Mouse (Mus musculus) MEL (cell line): Measurements from ENCODE around the gene Itsn1. TPM values are rescaled to one million over a fixed set of nuclear protein-coding genes. Genes with fewer than 3 reads are reported as not detected.

Experiments used
- DNase-seq: peaks from one replicate; pipeline ENCODE4 v3.0.0; 2011; ENCODE audit warnings: low read depth, low spot score
- H3K27ac ChIP-seq: 2 replicates; pipeline ENCODE4 v1.5.1; 2012; ENCODE audit warnings: low read depth, mild to moderate bottlenecking, control low read depth, low read length, moderate library complexity; ENCODE audit not compliant: control insufficient read depth
- H3K27me3 ChIP-seq, 2 experiments: fragments of 150-350 bp in 1 of 2; sonication (generic) in 1 of 2; 2 replicates each; pipeline ENCODE4 v1.6.1; 2012; ENCODE audit warnings: low read length in 2 of 2, mild to moderate bottlenecking in 2 of 2, improper control_type of control experiment in 1 of 2, moderate library complexity in 1 of 2; ENCODE audit not compliant: insufficient read depth in 2 of 2, control insufficient read depth in 1 of 2
- H3K36me3 ChIP-seq, 2 experiments: 2 replicates each; pipeline ENCODE4 v1.6.1; 2012 to 2014; ENCODE audit warnings: low read length in 2 of 2, improper control_type of control experiment in 1 of 2, inconsistent platforms in 1 of 2, mild to moderate bottlenecking in 1 of 2; ENCODE audit not compliant: insufficient read depth in 2 of 2, control insufficient read depth in 1 of 2
- H3K4me1 ChIP-seq, 2 experiments: fragments of 150-350 bp in 1 of 2; sonication (generic) in 1 of 2; 2 replicates each; pipeline ENCODE4 v1.6.1; 2012; ENCODE audit warnings: low read length in 2 of 2, improper control_type of control experiment in 1 of 2, mild to moderate bottlenecking in 1 of 2; ENCODE audit not compliant: insufficient read depth in 2 of 2, control insufficient read depth in 1 of 2
- H3K4me3 ChIP-seq, 2 experiments: fragments of 150-350 bp in 1 of 2; sonication (generic) in 1 of 2; 2 replicates each; pipeline ENCODE4 v1.5.1; 2012; ENCODE audit warnings: low read depth in 2 of 2, low read length in 2 of 2, mild to moderate bottlenecking in 2 of 2, moderate library complexity in 2 of 2, control low read depth in 1 of 2, improper control_type of control experiment in 1 of 2; ENCODE audit not compliant: control insufficient read depth in 1 of 2, insufficient read depth in 1 of 2
- H3K79me2 ChIP-seq: 2 replicates; pipeline ENCODE4 v1.6.1; 2012; ENCODE audit warnings: mild to moderate bottlenecking, low read length, moderate library complexity; ENCODE audit not compliant: control insufficient read depth, poor library complexity, insufficient read depth
- H3K9ac ChIP-seq: 2 replicates; pipeline ENCODE4 v1.6.1; 2012; ENCODE audit warnings: low read depth, mild to moderate bottlenecking, control low read depth, low read length, moderate library complexity; ENCODE audit not compliant: control insufficient read depth, poor library complexity, severe bottlenecking
- H3K9me3 ChIP-seq: fragments of 150-350 bp; sonication (generic); replicated peaks from 2 replicates; pipeline ENCODE4 v1.6.1; 2012; ENCODE audit warnings: mild to moderate bottlenecking, low read length, improper control_type of control experiment, moderate library complexity; ENCODE audit not compliant: insufficient read depth
- BHLHE40 ChIP-seq: IDR thresholded peaks from 2 replicates; pipeline ENCODE4 v1.6.1; 2012; ENCODE audit warnings: low read depth, mild to moderate bottlenecking, inconsistent platforms, low read length, improper control_type of control experiment, borderline replicate concordance
- CHD1 ChIP-seq: IDR thresholded peaks from 2 replicates; pipeline ENCODE4 v1.6.1; 2012; ENCODE audit warnings: low read depth, mild to moderate bottlenecking, inconsistent platforms, low read length, improper control_type of control experiment
- CHD2 ChIP-seq: IDR thresholded peaks from 2 replicates; pipeline ENCODE4 v1.6.1; 2011; ENCODE audit warnings: low read length, improper control_type of control experiment
- CTCF ChIP-seq, 3 experiments: IDR thresholded peaks in 2 of 3; conservative IDR thresholded peaks in 1 of 3; 2 replicates each; pipeline ENCODE4 v1.5.1; 2011 to 2012; ENCODE audit warnings: low read length in 3 of 3, low read depth in 2 of 3, mild to moderate bottlenecking in 2 of 3, improper control_type of control experiment in 1 of 3, inconsistent platforms in 1 of 3, mixed read lengths in 1 of 3, moderate library complexity in 1 of 3; ENCODE audit not compliant: control insufficient read depth in 1 of 3, insufficient read depth in 1 of 3, poor library complexity in 1 of 3, severe bottlenecking in 1 of 3
- E2F4 ChIP-seq: IDR thresholded peaks from 2 replicates; pipeline ENCODE4 v1.6.1; 2011; ENCODE audit warnings: low read depth, low read length, improper control_type of control experiment, borderline replicate concordance
- ELF1 ChIP-seq: IDR thresholded peaks from 2 replicates; pipeline ENCODE4 v1.6.1; 2014; ENCODE audit warnings: low read depth, mild to moderate bottlenecking, inconsistent platforms, low read length, improper control_type of control experiment, moderate library complexity
- EP300 ChIP-seq, 2 experiments: IDR thresholded peaks; 2 replicates each; pipeline ENCODE4 v1.6.1; 2011; ENCODE audit warnings: improper control_type of control experiment in 2 of 2, low read length in 2 of 2, low read depth in 1 of 2, mild to moderate bottlenecking in 1 of 2
- ETS1 ChIP-seq: IDR thresholded peaks from 2 replicates; pipeline ENCODE4 v1.6.1; 2012; ENCODE audit warnings: low read depth, mild to moderate bottlenecking, inconsistent platforms, low read length, improper control_type of control experiment, moderate library complexity
- GATA1 ChIP-seq: IDR thresholded peaks from 2 replicates; pipeline ENCODE4 v1.6.1; 2011; ENCODE audit warnings: low read depth, low read length, improper control_type of control experiment
- HCFC1 ChIP-seq: IDR thresholded peaks from 2 replicates; pipeline ENCODE4 v1.6.1; 2012; ENCODE audit warnings: low read depth, mild to moderate bottlenecking, inconsistent platforms, low read length, improper control_type of control experiment, moderate library complexity
- KAT2A ChIP-seq: conservative IDR thresholded peaks from 2 replicates; pipeline ENCODE4 v1.6.1; 2012; ENCODE audit warnings: low read depth, low read length, improper control_type of control experiment, inconsistent platforms
- MAX ChIP-seq: IDR thresholded peaks from 2 replicates; pipeline ENCODE4 v1.6.1; 2011; ENCODE audit warnings: low read length, improper control_type of control experiment
- MXI1 ChIP-seq: IDR thresholded peaks from 2 replicates; pipeline ENCODE4 v1.6.1; 2011; ENCODE audit warnings: mild to moderate bottlenecking, low read depth, low read length, improper control_type of control experiment
- MYB ChIP-seq: IDR thresholded peaks from 2 replicates; pipeline ENCODE4 v1.6.1; 2011; ENCODE audit warnings: mild to moderate bottlenecking, low read depth, low read length, improper control_type of control experiment
- MYC ChIP-seq: IDR thresholded peaks from 2 replicates; pipeline ENCODE4 v1.6.1; 2011; ENCODE audit warnings: low read depth, mild to moderate bottlenecking, low read length, improper control_type of control experiment, moderate library complexity
- NELFE ChIP-seq: IDR thresholded peaks from 2 replicates; pipeline ENCODE4 v1.6.1; 2011; ENCODE audit warnings: low read depth, low read length, improper control_type of control experiment
- NRF1 ChIP-seq: IDR thresholded peaks from 2 replicates; pipeline ENCODE4 v1.6.1; 2014; ENCODE audit warnings: low read depth, mild to moderate bottlenecking, inconsistent platforms, low read length, improper control_type of control experiment, moderate library complexity; ENCODE audit not compliant: poor library complexity, insufficient read depth, severe bottlenecking
- POLR2A ChIP-seq, 2 experiments: IDR thresholded peaks; 2 replicates each; pipeline ENCODE4 v1.6.1; 2011 to 2012; ENCODE audit warnings: low read length in 2 of 2, mild to moderate bottlenecking in 2 of 2, control low read depth in 1 of 2, improper control_type of control experiment in 1 of 2, low read depth in 1 of 2, moderate library complexity in 1 of 2; ENCODE audit not compliant: control insufficient read depth in 1 of 2, insufficient read depth in 1 of 2, poor library complexity in 1 of 2
- POLR2AphosphoS2 ChIP-seq: IDR thresholded peaks from 2 replicates; pipeline ENCODE4 v1.6.1; 2011; ENCODE audit warnings: low read length, improper control_type of control experiment
- POLR2AphosphoS5 ChIP-seq: IDR thresholded peaks from 2 replicates; pipeline ENCODE4 v1.6.1; 2012; ENCODE audit warnings: low read depth, borderline replicate concordance, mild to moderate bottlenecking, inconsistent platforms, low read length, moderate library complexity, mixed read lengths
- SIN3A ChIP-seq: IDR thresholded peaks from 2 replicates; pipeline ENCODE4 v1.6.1; 2012; ENCODE audit warnings: low read length, improper control_type of control experiment, inconsistent platforms
- TAL1 ChIP-seq: IDR thresholded peaks from 2 replicates; pipeline ENCODE4 v1.6.1; 2012; ENCODE audit warnings: mild to moderate bottlenecking, inconsistent platforms, low read length, moderate library complexity, mixed read lengths
- TBP ChIP-seq: IDR thresholded peaks from 2 replicates; pipeline ENCODE4 v1.8.0; 2011; ENCODE audit warnings: low read depth, low read length, improper control_type of control experiment
- UBTF ChIP-seq: IDR thresholded peaks from 2 replicates; pipeline ENCODE4 v1.6.1; 2012; ENCODE audit warnings: low read depth, mild to moderate bottlenecking, inconsistent platforms, low read length, improper control_type of control experiment, moderate library complexity, borderline replicate concordance; ENCODE audit not compliant: insufficient read depth
- USF2 ChIP-seq, 2 experiments: IDR thresholded peaks; 2 replicates each; pipeline ENCODE4 v1.6.1; 2011 to 2012; ENCODE audit warnings: improper control_type of control experiment in 2 of 2, low read length in 2 of 2, borderline replicate concordance in 1 of 2, inconsistent platforms in 1 of 2, low read depth in 1 of 2, mild to moderate bottlenecking in 1 of 2; ENCODE audit not compliant: insufficient read depth in 1 of 2
- ZMIZ1 ChIP-seq: IDR thresholded peaks from 2 replicates; pipeline ENCODE4 v1.6.1; 2012; ENCODE audit warnings: low read depth, mild to moderate bottlenecking, inconsistent platforms, low read length, improper control_type of control experiment, moderate library complexity
- ZNF384 ChIP-seq: IDR thresholded peaks from 2 replicates; pipeline ENCODE4 v1.6.1; 2012; ENCODE audit warnings: low read depth, mild to moderate bottlenecking, inconsistent platforms, low read length, improper control_type of control experiment
- polyA plus RNA-seq, 2 experiments: library from polyadenylated mRNA; stranded (reverse) in 1 of 2; unstranded in 1 of 2; fragments of >175 nt in 1 of 2; fragments of >200 nt in 1 of 2; gene quantifications; 2 replicates each; pipeline versions ENCODE4 v1.2.1 to v1.2.4; 2012; ENCODE audit warnings: low replicate concordance in 2 of 2, low read depth in 1 of 2; ENCODE audit not compliant: insufficient read length in 2 of 2, insufficient read depth in 1 of 2, missing spikeins in 1 of 2
- total RNA-seq: library from RNA; depleted of rRNA; stranded (reverse); fragments of 300-350 nt; gene quantifications from 2 replicates; pipeline ENCODE4 v1.2.3, GENCODE M21; 2012

Itsn1 gene
- total and polyA plus RNA-seq, 3 experiments = 14.7 to 36.5 TPM; not detected in 1

GRCm38 (mm10) chr16:91727433-91727832, 1.6 kb upstream of the Itsn1 start (continued):
- TF ChIP-seq USF2 (IDR thresholded peaks at IDR 0.05; ENCODE audit: borderline replicate concordance in 1 of 2, insufficient read depth in 1 of 2, low read depth in 1 of 2, low read length in 2 of 2) (no peak), POLR2AphosphoS5 (no peak), ZMIZ1 (no peak), ZNF384 (no peak), EP300 (IDR thresholded peaks at IDR 0.05; ENCODE audit: low read depth in 1 of 2, low read length in 2 of 2) (peak in 1 of 2 experiments; percentile 19; a peak in 1 of 4 replicates), POLR2AphosphoS2 (0 out of 2 replicates have a peak, but pooled peaks have one; percentile 34), MAX (peak; percentile 80), HCFC1 (0 out of 2 replicates have a peak, but pooled peaks have one; percentile 14), KAT2A (0 out of 2 replicates have a peak, but pooled peaks have one; percentile 6), CHD2 (no peak), UBTF (no peak), MXI1 (peak; percentile 81), GATA1 (no peak)

GRCm38 (mm10) chr16:91728123-91729065, 687 bp upstream of the Itsn1 start, which contains the start of gene Cryzl1:
Gene Cryzl1, minus strand, starts transcription at chr16:91728975.
- Histone ChIP-seq H3K4me3 (peak within 1 kb of the TSS; percentile 91 to 93), H3K4me1 (peaks cover 0 to 14% of the 10 kb centered on the region in 2 experiments; a peak in 3 of 4 replicates), H3K9ac (peak within 1 kb of the TSS; percentile 79), H3K79me2 (peaks cover 26% of the 10 kb centered on the region), H3K9me3 (no peaks in the 10 kb centered on the region), H3K36me3 (peaks cover 0 to 14% of the 10 kb centered on the region in 2 experiments; a peak in 2 of 4 replicates), H3K27me3 (peaks cover 7 to 9% of the 10 kb centered on the region in 2 experiments), H3K27ac (peak within 1 kb of the TSS; percentile 90)
- TF ChIP-seq SIN3A (peak; percentile 86), HCFC1 (peak; percentile 97), ETS1 (peak; percentile 57), E2F4 (peak; percentile 47; the same call in 1 of the 2 replicates), CHD1 (no peak), POLR2A (IDR thresholded peaks at IDR 0.05; ENCODE audit: control insufficient read depth in 1 of 2, insufficient read depth in 1 of 2, low read depth in 1 of 2, low read length in 2 of 2, poor library complexity in 1 of 2) (peak; percentile 42 to 75; a peak in 3 of 4 replicates), ELF1 (peak; percentile 93), EP300 (IDR thresholded peaks at IDR 0.05; ENCODE audit: low read depth in 1 of 2, low read length in 2 of 2) (peak in 1 of 2 experiments; percentile 56; a peak in 2 of 4 replicates), KAT2A (peak; percentile 81), CTCF (IDR thresholded peaks at IDR 0.05 in 2 of 3, conservative IDR thresholded peaks at IDR 0.05 in 1 of 3; ENCODE audit: control insufficient read depth in 1 of 3, insufficient read depth in 1 of 3, low read depth in 2 of 3, low read length in 3 of 3, poor library complexity in 1 of 3, severe bottlenecking in 1 of 3) (no peak), MYB (no peak), GATA1 (peak; percentile 41; the same call in 1 of the 2 replicates), MYC (peak; percentile 63; the same call in 1 of the 2 replicates), NELFE (peak; percentile 40; the same call in 1 of the 2 replicates), TAL1 (no peak), TBP (peak; percentile 43), NRF1 (peak; percentile 41; the same call in 1 of the 2 replicates), BHLHE40 (0 out of 2 replicates have a peak, but pooled peaks have one; percentile 4)
- DNase-seq = peak; percentile 99
